Mouse (Mus musculus): ENCODE results near the gene Pgm2. TPM values are rescaled to one million over a fixed set of nuclear protein-coding genes. Genes with fewer than 3 reads are reported as not detected.

Gene Pgm2
- total and polyA plus RNA-seq, 3 experiments = 9.8 to 27.2 (median 22.5) TPM

DNA sequence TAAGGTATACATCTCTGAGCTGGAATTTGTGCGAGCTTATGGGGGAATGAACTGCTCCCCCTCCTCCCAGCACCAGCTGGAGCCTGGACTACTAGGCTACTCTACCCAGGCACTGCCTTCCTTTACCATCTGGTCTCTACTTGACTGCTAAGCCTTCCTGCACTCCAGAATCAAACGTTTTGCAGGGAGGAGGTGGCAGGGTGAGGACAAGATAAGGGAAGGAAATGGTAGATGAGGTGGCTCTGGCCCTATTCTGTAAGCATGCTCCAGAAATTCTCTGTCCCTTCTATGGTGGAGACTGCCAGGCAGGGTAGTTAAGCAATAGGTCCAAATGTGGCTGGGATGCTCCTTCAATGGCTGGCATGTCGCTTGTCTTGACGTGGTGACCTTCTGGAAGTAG, 65.8 kb downstream of the Pgm2 start:
- Histone ChIP-seq H3K79me2 (replicated peaks; ENCODE audit: control insufficient read depth, extremely low read depth, insufficient read depth, poor library complexity, severe bottlenecking) (peaks cover 4% of the 10 kb centered on the region), H3K4me1 (ENCODE audit: control insufficient read depth in 1 of 2, insufficient read depth in 2 of 2) (peaks cover 12 to 58% of the 10 kb centered on the region in 2 experiments), H3K9ac (ENCODE audit: insufficient read depth, low read depth) (no peak overlapping the region), H3K4me2 (ENCODE audit: insufficient read depth, low read depth, poor library complexity, severe bottlenecking) (no peak overlapping the region), H3K36me3 (replicated peaks in 1 of 2; ENCODE audit: control insufficient read depth in 1 of 2, insufficient read depth in 1 of 2, low read length in 1 of 2) (peaks cover 0 to 13% of the 10 kb centered on the region in 2 experiments), H3K4me3 (replicated peaks in 1 of 3; ENCODE audit: low read depth in 2 of 3, low read length in 2 of 3, poor library complexity in 1 of 3) (no peak overlapping the region), H3K27me3 (replicated peaks) (peaks cover 2% of the 10 kb centered on the region), H3K9me3 (replicated peaks; ENCODE audit: low read length) (no peaks in the 10 kb centered on the region), H3K27ac (ENCODE audit: insufficient read depth, low read depth) (no peak overlapping the region)
- DNase-seq (ENCODE audit: extremely low read depth) = no peak
- TF ChIP-seq MAX (IDR thresholded peaks at IDR 0.05; ENCODE audit: low read length) = no peak
- no peak for TF ChIP-seq NRF1 (IDR thresholded peaks at IDR 0.05; ENCODE audit: low read depth, low read length)
- TF ChIP-seq TBP (conservative IDR thresholded peaks at IDR 0.05; ENCODE audit: low read depth, low read length) = no peak
- TF ChIP-seq RCOR1 (conservative IDR thresholded peaks at IDR 0.05; ENCODE audit: low read depth, low read length) = no peak
- TF ChIP-seq SMC3 (IDR thresholded peaks at IDR 0.05; ENCODE audit: low read depth, low read length) = no peak
- TF ChIP-seq NELFE (IDR thresholded peaks at IDR 0.05; ENCODE audit: low read depth, low read length) = no peak
- no peak for TF ChIP-seq POLR2AphosphoS2 (IDR thresholded peaks at IDR 0.05; ENCODE audit: low read depth, low read length)
- no peak for TF ChIP-seq IRF4 (IDR thresholded peaks at IDR 0.05; ENCODE audit: low read depth, low read length)
- TF ChIP-seq MYC (IDR thresholded peaks at IDR 0.05; ENCODE audit: low read depth, low read length) = no peak
- TF ChIP-seq ZNF384 (IDR thresholded peaks at IDR 0.05; ENCODE audit: low read depth, low read length) = no peak
- no peak for TF ChIP-seq ZMIZ1 (IDR thresholded peaks at IDR 0.05; ENCODE audit: low read depth, low read length)
- in situ Hi-C loops (cut with MboI; ENCODE audit: low pct_ligation_motif_present, low pct_unique_long_range_greater_than_20kb, low sequenced_read_pairs) (no loop called here), dilution Hi-C loops (cut with MboI; ENCODE audit: extremely low pct_ligation_motif_present, extremely low pct_unique_long_range_greater_than_20kb, low sequenced_read_pairs) (no loop called here)

DNA sequence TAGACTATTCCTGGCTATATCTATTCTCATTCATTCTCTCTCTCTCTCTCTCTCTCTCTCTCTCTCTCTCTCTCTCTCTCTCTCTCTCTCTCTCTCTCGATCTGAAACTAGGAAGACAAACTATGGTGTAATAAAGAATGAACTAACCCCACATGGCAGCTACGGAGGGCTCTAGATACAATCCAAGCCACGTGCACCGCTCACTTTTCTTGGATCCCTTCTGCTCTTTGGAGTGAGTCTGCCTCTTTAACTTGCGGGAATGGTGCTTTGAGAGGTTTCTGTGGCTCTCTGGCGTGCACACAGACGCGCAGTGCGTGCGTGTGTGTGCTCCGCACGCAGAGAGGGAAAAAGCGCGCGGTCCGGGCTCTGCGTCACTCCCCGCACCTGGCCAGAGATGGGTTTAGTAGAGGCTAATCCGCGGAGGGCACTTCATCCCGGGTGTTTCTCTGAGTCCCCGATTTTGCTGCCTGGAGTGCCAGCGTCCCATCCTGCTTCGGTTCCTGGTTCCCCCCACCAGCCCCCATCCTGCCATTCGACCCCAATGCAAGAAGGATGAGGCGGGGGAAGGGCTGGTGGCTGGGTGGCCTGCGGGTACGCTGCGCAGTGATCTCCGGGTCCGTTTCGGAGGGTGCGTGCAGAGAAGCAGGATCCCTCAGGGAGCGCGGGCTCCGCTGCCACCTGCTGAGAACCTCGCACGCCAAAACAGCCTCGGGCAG, 66.5 kb downstream of the Pgm2 start:
- Histone ChIP-seq H3K9me3 (replicated peaks; ENCODE audit: low read length) (no peaks in the 10 kb centered on the region), H3K36me3 (replicated peaks in 1 of 2; ENCODE audit: control insufficient read depth in 1 of 2, insufficient read depth in 1 of 2, low read length in 1 of 2) (peaks cover 0 to 18% of the 10 kb centered on the region in 2 experiments), H3K9ac (ENCODE audit: insufficient read depth, low read depth) (peak overlapping the region; percentile 68), H3K27me3 (replicated peaks) (peaks cover 2% of the 10 kb centered on the region), H3K4me1 (ENCODE audit: control insufficient read depth in 1 of 2, insufficient read depth in 2 of 2) (peaks cover 12 to 62% of the 10 kb centered on the region in 2 experiments), H3K4me2 (ENCODE audit: insufficient read depth, low read depth, poor library complexity, severe bottlenecking) (peak overlapping the region; percentile 42), H3K79me2 (replicated peaks; ENCODE audit: control insufficient read depth, extremely low read depth, insufficient read depth, poor library complexity, severe bottlenecking) (peaks cover 4% of the 10 kb centered on the region), H3K4me3 (replicated peaks in 1 of 3; ENCODE audit: low read depth in 2 of 3, low read length in 2 of 3, poor library complexity in 1 of 3) (peak overlapping the region; percentile 79 to 93 (median 92)), H3K27ac (ENCODE audit: insufficient read depth, low read depth) (no peak overlapping the region; the same call in 1 of the 2 replicates)
- in situ Hi-C loops (cut with MboI; ENCODE audit: low pct_ligation_motif_present, low pct_unique_long_range_greater_than_20kb, low sequenced_read_pairs) (no loop called here), dilution Hi-C loops (cut with MboI; ENCODE audit: extremely low pct_ligation_motif_present, extremely low pct_unique_long_range_greater_than_20kb, low sequenced_read_pairs) (no loop called here)
- TF ChIP-seq ZMIZ1 (IDR thresholded peaks at IDR 0.05; ENCODE audit: low read depth, low read length) = 0 out of 2 replicates have a peak, but pooled peaks have one; percentile 7
- no peak for TF ChIP-seq BHLHE40 (IDR thresholded peaks at IDR 0.05; ENCODE audit: low read depth, low read length)
- TF ChIP-seq JUN (IDR thresholded peaks at IDR 0.05; ENCODE audit: insufficient read depth, low read depth, low read length) = no peak
- TF ChIP-seq USF1 (IDR thresholded peaks at IDR 0.05; ENCODE audit: low read depth, low read length) = no peak
- TF ChIP-seq GABPA (IDR thresholded peaks at IDR 0.05; ENCODE audit: insufficient replicate concordance, low read depth, low read length) = no peak
- TF ChIP-seq EP300 (IDR thresholded peaks at IDR 0.05; ENCODE audit: low read length) = no peak
- TF ChIP-seq TCF12 (IDR thresholded peaks at IDR 0.05; ENCODE audit: low read depth, low read length) = no peak
- no peak for TF ChIP-seq MAX (IDR thresholded peaks at IDR 0.05; ENCODE audit: low read length)
- 0 out of 2 replicates have a peak, but pooled peaks have one; percentile 14 for TF ChIP-seq NELFE (IDR thresholded peaks at IDR 0.05; ENCODE audit: low read depth, low read length)
- no peak for DNase-seq (ENCODE audit: extremely low read depth)

All from CH12.LX (cell line).